Mouse (Mus musculus) testis, adult 2 months (tissue): ENCODE measurements around the gene Rad51b.

ENCODE experiments used
- CTCF ChIP-seq: fragments of 200-500 bp; IDR thresholded peaks from 2 replicates; pipeline ENCODE4 v1.5.1; 2012; ENCODE audit warnings: low read depth, mild to moderate bottlenecking, inconsistent platforms, low read length, moderate library complexity; ENCODE audit not compliant: control insufficient read depth, insufficient read depth, insufficient replicate concordance
- POLR2A ChIP-seq: fragments of 200-500 bp; IDR thresholded peaks from 2 replicates; pipeline ENCODE4 v1.6.1; 2012; ENCODE audit warnings: low read depth, mild to moderate bottlenecking, inconsistent platforms, low read length, moderate library complexity; ENCODE audit not compliant: control insufficient read depth

- TF ChIP-seq CTCF (no peak), POLR2A (no peak)
Measured at GRCm38 (mm10) chr12:79498326-79498725, 201.2 kb downstream of the Rad51b start.
